Mouse (Mus musculus) heart, adult 8-10 months (tissue): Measurements from ENCODE around the gene Gca. TPM values are rescaled to one million over a fixed set of nuclear protein-coding genes. Genes with fewer than 3 reads are reported as not detected.

Experiments
- DNase-seq: peaks from one replicate; pipeline ENCODE4 v3.0.0; 2022; ENCODE audit warnings: low spot score
- total RNA-seq, 4 experiments: library from RNA; stranded (reverse); gene quantifications; 2 replicates each; pipeline ENCODE4 v1.2.4; 2022

The Gca gene
- total RNA-seq: 10 to 100 TPM; 19.5 to 37.3 (median 27.3) TPM

- DNase-seq: peak; percentile 61
Measured at GRCm38 (mm10) chr2:62664135-62664670, at the start of gene Gca. Gca (plus strand) TSS chr2:62664285.

- no peak for DNase-seq
Measured at GRCm38 (mm10) chr2:62618934-62619341, 45.1 kb upstream of the Gca start.

GRCm38 (mm10) chr2:62619679-62620078 lies 44.4 kb upstream of the Gca start:
- no peak for DNase-seq

GRCm38 (mm10) chr2:62623024-62623441 lies 41.1 kb upstream of the Gca start:
- no peak for DNase-seq

GRCm38 (mm10) chr2:62627728-62628127 lies 36.4 kb upstream of the Gca start:
- peak; percentile 39 for DNase-seq

- no peak for DNase-seq
Measured at GRCm38 (mm10) chr2:62628356-62628755, 35.7 kb upstream of the Gca start.

- peak; percentile 40 for DNase-seq
Measured at GRCm38 (mm10) chr2:62630446-62630845, 33.6 kb upstream of the Gca start.

GRCm38 (mm10) chr2:62639869-62640268 lies 24.2 kb upstream of the Gca start:
- DNase-seq: no peak

GRCm38 (mm10) chr2:62643405-62644305 lies 20.4 kb upstream of the Gca start:
- peak; percentile 57 for DNase-seq

- no peak for DNase-seq
Measured at GRCm38 (mm10) chr2:62644891-62645290, 19.2 kb upstream of the Gca start.

- DNase-seq: peak; percentile 11
Measured at GRCm38 (mm10) chr2:62645475-62645874, 18.6 kb upstream of the Gca start.

GRCm38 (mm10) chr2:62646014-62646645 lies 18.0 kb upstream of the Gca start, which contains the start of gene Ifih1:
Ifih1 (minus strand) TSS chr2:62646255.
- peak; percentile 80 for DNase-seq

GRCm38 (mm10) chr2:62646671-62647289 lies 17.3 kb upstream of the Gca start:
- DNase-seq: no peak

GRCm38 (mm10) chr2:62651890-62652289 lies 12.2 kb upstream of the Gca start:
- no peak for DNase-seq

- DNase-seq: no peak
Measured at GRCm38 (mm10) chr2:62652466-62652865, 11.6 kb upstream of the Gca start.

GRCm38 (mm10) chr2:62654519-62655338 lies 9.4 kb upstream of the Gca start:
- peak; percentile 22 for DNase-seq

- no peak for DNase-seq
Measured at GRCm38 (mm10) chr2:62656072-62656471, 8.0 kb upstream of the Gca start.

GRCm38 (mm10) chr2:62660565-62660964 lies 3.5 kb upstream of the Gca start:
- DNase-seq: no peak

- no peak for DNase-seq
Measured at GRCm38 (mm10) chr2:62662560-62662959, 1.5 kb upstream of the Gca start.

GRCm38 (mm10) chr2:62664839-62665238 lies 754 bp downstream of the Gca start:
- DNase-seq: no peak

GRCm38 (mm10) chr2:62665536-62665935 lies 1.5 kb downstream of the Gca start:
- DNase-seq: no peak
